Mouse (Mus musculus) midbrain, embryonic 13.5 days (tissue): Measurements from ENCODE around the gene Vhl. TPM values are rescaled to one million over a fixed set of nuclear protein-coding genes. Genes with fewer than 3 reads are reported as not detected.

Source experiments
- ATAC-seq: fragments of 200-750 bp; cut with Nextera tagmentation; 2 replicates; pipeline ENCODE4 v1.8.0; 2017; ENCODE audit warnings: mild to moderate bottlenecking, moderate TSS enrichment, moderate library complexity
- H3K27ac ChIP-seq: fragments of 300-500 bp; sonication (generic); 2 replicates; pipeline ENCODE4 v1.5.1; 2015; ENCODE audit warnings: inconsistent platforms, mild to moderate bottlenecking, moderate library complexity
- H3K27me3 ChIP-seq: fragments of 300-500 bp; sonication (generic); 2 replicates; pipeline ENCODE4 v1.6.1; 2015; ENCODE audit warnings: mild to moderate bottlenecking, inconsistent platforms
- H3K36me3 ChIP-seq: fragments of 300-500 bp; sonication (generic); 2 replicates; pipeline ENCODE4 v1.6.1; 2015; ENCODE audit warnings: mild to moderate bottlenecking, inconsistent platforms
- H3K4me1 ChIP-seq: fragments of 300-500 bp; sonication (generic); replicated peaks from 2 replicates; pipeline ENCODE4 v1.6.1; 2015; ENCODE audit warnings: inconsistent platforms
- H3K4me2 ChIP-seq: fragments of 300-500 bp; sonication (generic); replicated peaks from 2 replicates; pipeline ENCODE4 v1.6.1; 2015; ENCODE audit warnings: moderate library complexity, mild to moderate bottlenecking, inconsistent platforms
- H3K4me3 ChIP-seq: fragments of 300-500 bp; sonication (generic); replicated peaks from 2 replicates; pipeline ENCODE4 v1.5.1; 2015; ENCODE audit warnings: mild to moderate bottlenecking, inconsistent platforms
- H3K9ac ChIP-seq: fragments of 300-500 bp; sonication (generic); replicated peaks from 2 replicates; pipeline ENCODE4 v1.6.1; 2015; ENCODE audit warnings: mild to moderate bottlenecking, inconsistent platforms
- H3K9me3 ChIP-seq: fragments of 300-500 bp; sonication (generic); 2 replicates; pipeline ENCODE4 v1.6.1; 2016; ENCODE audit warnings: mild to moderate bottlenecking, inconsistent platforms
- WGBS: fragments of 180-500 bp; shearing (Covaris S2); methylation state at CpG from one replicate; pipeline ENCODE4 v1.1.7; 2015; 5-methylcytosine and 5-hydroxymethylcytosine counted together
- polyA plus RNA-seq: library from polyadenylated mRNA; unstranded; fragments of >200 nt; fragmentation: Nextera tagmentation; extraction: Ambion mirVana; gene quantifications from 2 replicates; pipeline ENCODE4 v1.2.1, GENCODE M21; 2015

The Vhl gene
- 60.2 and 60.6 TPM in 2 replicates for polyA plus RNA-seq

- H3K36me3 ChIP-seq, result peaks cover 17% of the 10 kb centered on the region
- H3K27me3 ChIP-seq, result no peaks in the 10 kb centered on the region
- peak; percentile 94 for ATAC-seq
- H3K4me1 ChIP-seq, result peaks cover 20% of the 10 kb centered on the region
- H3K4me2 ChIP-seq, result peak within 1 kb of the TSS; percentile 58
- H3K27ac ChIP-seq, result peak within 1 kb of the TSS; percentile 89
- WGBS, result under 1% methylated on average over 75 of the region's 76 CpGs
- no peaks in the 10 kb centered on the region for H3K9me3 ChIP-seq
- peak within 1 kb of the TSS; percentile 88 for H3K9ac ChIP-seq
- H3K4me3 ChIP-seq, result peak within 1 kb of the TSS; percentile 74
Observed at GRCm38 (mm10) chr6:113623941-113624751, at the start of gene Vhl. Vhl (plus strand) TSS chr6:113623959.

- WGBS, result 96% methylated on average over 6 of the region's 6 CpGs
- Histone ChIP-seq H3K27ac (no peak overlapping the region), H3K9me3 (no peaks in the 10 kb centered on the region)
Observed at GRCm38 (mm10) chr6:113576044-113576443, 47.7 kb upstream of the Vhl start.

GRCm38 (mm10) chr6:113579306-113579705 lies 44.5 kb upstream of the Vhl start:
- no peak overlapping the region for H3K4me2 ChIP-seq
- H3K27me3 ChIP-seq, result no peaks in the 10 kb centered on the region
- H3K4me1 ChIP-seq, result no peaks in the 10 kb centered on the region
- H3K9ac ChIP-seq, result no peak overlapping the region
- WGBS, result 94% methylated on average over 3 of the region's 3 CpGs
- no peak overlapping the region for H3K27ac ChIP-seq
- no peak overlapping the region for H3K4me3 ChIP-seq
- ATAC-seq, result no peak
- H3K9me3 ChIP-seq, result no peaks in the 10 kb centered on the region
- H3K36me3 ChIP-seq, result peaks cover 8% of the 10 kb centered on the region; the same call in 1 of the 2 replicates

More at GRCm38 (mm10) chr6:113576044-113576443, 47.7 kb upstream of the Vhl start:
- H3K27me3 ChIP-seq, result no peaks in the 10 kb centered on the region
- H3K4me3 ChIP-seq, result no peak overlapping the region
- H3K4me2 ChIP-seq, result no peak overlapping the region
- H3K36me3 ChIP-seq, result peaks cover 8% of the 10 kb centered on the region; the same call in 1 of the 2 replicates
- no peak for ATAC-seq
- H3K4me1 ChIP-seq, result no peaks in the 10 kb centered on the region
- no peak overlapping the region for H3K9ac ChIP-seq

- H3K4me3 ChIP-seq, result no peak overlapping the region
- H3K9ac ChIP-seq, result no peak overlapping the region
- H3K27ac ChIP-seq, result no peak overlapping the region
- no peaks in the 10 kb centered on the region for H3K9me3 ChIP-seq
- 93% methylated on average over 4 of the region's 4 CpGs for WGBS
- no peaks in the 10 kb centered on the region for H3K27me3 ChIP-seq
- H3K4me1 ChIP-seq, result no peaks in the 10 kb centered on the region
- no peaks in the 10 kb centered on the region for H3K36me3 ChIP-seq
- no peak for ATAC-seq
- H3K4me2 ChIP-seq, result no peak overlapping the region
Observed at GRCm38 (mm10) chr6:113583023-113583422, 40.7 kb upstream of the Vhl start.

GRCm38 (mm10) chr6:113585065-113585464 lies 38.7 kb upstream of the Vhl start:
- 94% methylated on average over 5 of the region's 5 CpGs for WGBS
- H3K4me3 ChIP-seq, result no peak overlapping the region
- no peaks in the 10 kb centered on the region for H3K36me3 ChIP-seq
- H3K4me1 ChIP-seq, result no peaks in the 10 kb centered on the region
- H3K27ac ChIP-seq, result no peak overlapping the region
- ATAC-seq, result no peak
- H3K4me2 ChIP-seq, result no peak overlapping the region
- H3K27me3 ChIP-seq, result no peaks in the 10 kb centered on the region
- H3K9ac ChIP-seq, result no peak overlapping the region
- no peaks in the 10 kb centered on the region for H3K9me3 ChIP-seq

GRCm38 (mm10) chr6:113586466-113587183 lies 37.1 kb upstream of the Vhl start:
- no peak overlapping the region for H3K27ac ChIP-seq
- no peaks in the 10 kb centered on the region for H3K4me1 ChIP-seq
- no peaks in the 10 kb centered on the region for H3K27me3 ChIP-seq
- no peak overlapping the region for H3K4me2 ChIP-seq
- 87% methylated on average over 5 of the region's 5 CpGs for WGBS
- no peak overlapping the region for H3K9ac ChIP-seq
- H3K4me3 ChIP-seq, result no peak overlapping the region
- no peaks in the 10 kb centered on the region for H3K36me3 ChIP-seq
- H3K9me3 ChIP-seq, result no peaks in the 10 kb centered on the region
- ATAC-seq, result no peak

- Histone ChIP-seq H3K27ac (no peak overlapping the region), H3K9ac (no peak overlapping the region), H3K4me1 (no peaks in the 10 kb centered on the region), H3K4me3 (no peak overlapping the region), H3K36me3 (no peaks in the 10 kb centered on the region), H3K27me3 (no peaks in the 10 kb centered on the region), H3K4me2 (no peak overlapping the region), H3K9me3 (no peaks in the 10 kb centered on the region)
- 92% methylated on average over 2 of the region's 2 CpGs for WGBS
- ATAC-seq, result no peak
Observed at GRCm38 (mm10) chr6:113592637-113593036, 31.1 kb upstream of the Vhl start.

- Histone ChIP-seq H3K9ac (no peak overlapping the region), H3K4me3 (no peak overlapping the region), H3K4me2 (no peak overlapping the region), H3K27ac (no peak overlapping the region), H3K4me1 (peaks cover 5% of the 10 kb centered on the region), H3K36me3 (no peaks in the 10 kb centered on the region), H3K27me3 (no peaks in the 10 kb centered on the region), H3K9me3 (no peaks in the 10 kb centered on the region)
- no peak for ATAC-seq
- whole genome bisulfite sequencing, result 88% methylated on average over 4 of the region's 4 CpGs
Observed at GRCm38 (mm10) chr6:113597945-113598344, 25.8 kb upstream of the Vhl start.

GRCm38 (mm10) chr6:113599833-113600232 lies 23.9 kb upstream of the Vhl start:
- no peaks in the 10 kb centered on the region for H3K36me3 ChIP-seq
- no peak overlapping the region for H3K27ac ChIP-seq
- H3K27me3 ChIP-seq, result no peaks in the 10 kb centered on the region
- H3K4me1 ChIP-seq, result peaks cover 5% of the 10 kb centered on the region
- no peak overlapping the region for H3K4me2 ChIP-seq
- no peak for ATAC-seq
- no peak overlapping the region for H3K4me3 ChIP-seq
- 77% methylated on average over 5 of the region's 5 CpGs for WGBS
- no peak overlapping the region for H3K9ac ChIP-seq
- no peaks in the 10 kb centered on the region for H3K9me3 ChIP-seq

- no peaks in the 10 kb centered on the region for H3K9me3 ChIP-seq
- WGBS, result 35% methylated on average over 23 of the region's 23 CpGs
- ATAC-seq, result no peak
- H3K4me2 ChIP-seq, result 0 out of 2 replicates have a peak within 1 kb of the TSS, but pooled peaks have one; percentile 5
- peaks cover 10% of the 10 kb centered on the region for H3K4me1 ChIP-seq
- 0 out of 2 replicates have a peak within 1 kb of the TSS, but pooled peaks have one; percentile 11 for H3K9ac ChIP-seq
- H3K36me3 ChIP-seq, result no peaks in the 10 kb centered on the region
- H3K27ac ChIP-seq, result no peak within 1 kb of the TSS
- H3K4me3 ChIP-seq, result no peak within 1 kb of the TSS
- H3K27me3 ChIP-seq, result no peaks in the 10 kb centered on the region
Observed at GRCm38 (mm10) chr6:113600543-113601139, 23.1 kb upstream of the Vhl start, which contains the start of gene Fancd2os. Fancd2os (minus strand) TSS chr6:113600715.

- 0 out of 2 replicates have a peak, but pooled peaks cover 4% of the 10 kb centered on the region for H3K36me3 ChIP-seq
- no peak overlapping the region for H3K27ac ChIP-seq
- H3K4me1 ChIP-seq, result peaks cover 25% of the 10 kb centered on the region
- WGBS, result 95% methylated on average over 6 of the region's 6 CpGs
- no peak overlapping the region for H3K4me3 ChIP-seq
- ATAC-seq, result no peak
- no peaks in the 10 kb centered on the region for H3K27me3 ChIP-seq
- H3K9ac ChIP-seq, result no peak overlapping the region
- no peaks in the 10 kb centered on the region for H3K9me3 ChIP-seq
- no peak overlapping the region for H3K4me2 ChIP-seq
Observed at GRCm38 (mm10) chr6:113602821-113603220, 20.9 kb upstream of the Vhl start.

- 54% methylated on average over 12 of the region's 12 CpGs for WGBS
Observed at GRCm38 (mm10) chr6:113603993-113604392, 19.8 kb upstream of the Vhl start.

More at GRCm38 (mm10) chr6:113603993-113604392, 19.8 kb upstream of the Vhl start:
- no peaks in the 10 kb centered on the region for H3K27me3 ChIP-seq
- H3K36me3 ChIP-seq, result 0 out of 2 replicates have a peak, but pooled peaks cover 4% of the 10 kb centered on the region
- peak overlapping the region; percentile 85 for H3K4me2 ChIP-seq
- ATAC-seq, result no peak
- H3K27ac ChIP-seq, result peak overlapping the region; percentile 53; the same call in 1 of the 2 replicates
- H3K4me3 ChIP-seq, result peak overlapping the region; percentile 89
- peaks cover 25% of the 10 kb centered on the region for H3K4me1 ChIP-seq
- H3K9me3 ChIP-seq, result no peaks in the 10 kb centered on the region
- peak overlapping the region; percentile 92 for H3K9ac ChIP-seq
